Mouse (Mus musculus) intestine, embryonic 14.5 days (tissue): ENCODE data around the gene Txn2. TPM values are rescaled to one million over a fixed set of nuclear protein-coding genes. Genes with fewer than 3 reads are reported as not detected.
"Not testable (repeated sequence)": the region's sequence is repeated elsewhere in the genome, so short reads cannot be mapped to it uniquely, and the experiment has no call there.

Experiments used
- ATAC-seq: fragments of 200-750 bp; cut with Nextera tagmentation; replicated peaks from 2 replicates; pipeline ENCODE4 v1.8.0; 2017; ENCODE audit warnings: low read depth, moderate number of reproducible peaks, moderate TSS enrichment, moderate library complexity; ENCODE audit not compliant: low FRiP score, low TSS enrichment
- DNase-seq: peaks from one replicate; pipeline ENCODE4 v3.0.0-alpha.2; 2018; ENCODE audit warnings: low spot score
- H3K27ac ChIP-seq: fragments of 300-500 bp; sonication (generic); 2 replicates; pipeline ENCODE4 v1.5.1; 2014; ENCODE audit warnings: low read depth, mild to moderate bottlenecking, control low read depth
- H3K27me3 ChIP-seq: fragments of 300-500 bp; sonication (generic); replicated peaks from 2 replicates; pipeline ENCODE4 v1.6.1; 2014; ENCODE audit warnings: low read length, control low read depth; ENCODE audit not compliant: control insufficient read depth, insufficient read depth
- H3K36me3 ChIP-seq: fragments of 300-500 bp; sonication (generic); 2 replicates; pipeline ENCODE4 v1.6.1; 2014; ENCODE audit warnings: low read length, control low read depth; ENCODE audit not compliant: control insufficient read depth, insufficient read depth
- H3K4me1 ChIP-seq: fragments of 300-500 bp; sonication (generic); replicated peaks from 2 replicates; pipeline ENCODE4 v1.6.1; 2014; ENCODE audit warnings: low read length, control low read depth, mixed read lengths; ENCODE audit not compliant: control insufficient read depth, insufficient read depth
- H3K4me2 ChIP-seq: fragments of 300-500 bp; sonication (generic); 2 replicates; pipeline ENCODE4 v1.6.1; 2014; ENCODE audit warnings: low read length
- H3K4me3 ChIP-seq: fragments of 300-500 bp; sonication (generic); 2 replicates; pipeline ENCODE4 v1.5.1; 2014; ENCODE audit warnings: low read depth, low read length, control low read depth, mixed read lengths
- H3K9ac ChIP-seq: fragments of 300-500 bp; sonication (generic); 2 replicates; pipeline ENCODE4 v1.6.1; 2014; ENCODE audit warnings: mild to moderate bottlenecking, low read length
- H3K9me3 ChIP-seq: fragments of 300-500 bp; sonication (generic); 2 replicates; pipeline ENCODE4 v1.6.1; 2016; ENCODE audit warnings: low read length, control low read depth; ENCODE audit not compliant: control insufficient read depth
- WGBS: fragments of 180-500 bp; shearing (Covaris S2); extraction: QIAGEN DNeasy Blood & Tissue Kit; methylation state at CpG from one replicate; pipeline ENCODE4 v1.1.7; 2014; 5-methylcytosine and 5-hydroxymethylcytosine counted together
- polyA plus RNA-seq: library from polyadenylated mRNA; unstranded; fragments of >200 nt; fragmentation: Nextera tagmentation; extraction: Ambion mirVana; gene quantifications from 2 replicates; pipeline ENCODE4 v1.2.1, GENCODE M21; 2014

Txn2 gene
- polyA plus RNA-seq, 1 experiment from 2014 or later, result 325 TPM

GRCm38 (mm10) chr15:77875953-77876352 is 52.9 kb downstream of the Txn2 start:
- no peak overlapping the region for H3K27ac ChIP-seq
- ATAC-seq, result no peak
- DNase-seq, result no peak
- no peaks in the 10 kb centered on the region for H3K36me3 ChIP-seq
- no peak overlapping the region for H3K4me2 ChIP-seq
- WGBS, result 86% methylated on average over 6 of the region's 6 CpGs
- no peaks in the 10 kb centered on the region for H3K9me3 ChIP-seq
- H3K4me3 ChIP-seq, result no peak overlapping the region
- no peaks in the 10 kb centered on the region for H3K27me3 ChIP-seq
- H3K9ac ChIP-seq, result no peak overlapping the region
- peaks cover 7% of the 10 kb centered on the region for H3K4me1 ChIP-seq

GRCm38 (mm10) chr15:77874807-77875206 is 54.0 kb downstream of the Txn2 start:
- Histone ChIP-seq H3K9me3 (no peaks in the 10 kb centered on the region), H3K27me3 (no peaks in the 10 kb centered on the region), H3K9ac (no peak overlapping the region), H3K36me3 (no peaks in the 10 kb centered on the region), H3K4me2 (no peak overlapping the region), H3K27ac (no peak overlapping the region), H3K4me3 (no peak overlapping the region), H3K4me1 (peaks cover 7% of the 10 kb centered on the region)
- ATAC-seq (no peak), DNase-seq (no peak)
- WGBS, result 89% methylated on average over 9 of the region's 9 CpGs

DNA sequence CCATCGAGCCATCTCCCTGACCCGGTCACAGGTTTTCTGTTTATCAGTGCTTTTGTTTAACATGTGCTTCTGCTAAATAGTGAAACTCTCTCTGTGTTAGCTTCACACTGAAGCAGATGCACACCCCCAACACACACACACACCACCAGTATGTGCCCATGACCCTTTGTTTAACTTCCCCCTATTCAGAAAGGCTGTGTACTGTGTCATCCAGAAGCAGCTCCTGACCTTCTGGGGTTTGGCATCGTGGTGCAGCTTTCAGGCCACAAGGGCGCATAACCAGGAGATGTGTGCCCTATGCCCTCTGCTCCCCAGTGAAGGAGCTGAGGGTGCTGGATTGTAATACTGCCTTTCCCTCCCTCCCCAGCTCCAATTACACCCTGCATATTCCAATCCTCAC is 54.5 kb downstream of the Txn2 start:
- Histone ChIP-seq H3K27ac (no peak overlapping the region), H3K9me3 (no peaks in the 10 kb centered on the region), H3K36me3 (no peaks in the 10 kb centered on the region), H3K9ac (no peak overlapping the region), H3K4me3 (no peak overlapping the region), H3K4me2 (no peak overlapping the region), H3K4me1 (peaks cover 7% of the 10 kb centered on the region), H3K27me3 (no peaks in the 10 kb centered on the region)
- WGBS, result 30% methylated on average over 4 of the region's 4 CpGs
- ATAC-seq, result no peak
- DNase-seq, result no peak

GRCm38 (mm10) chr15:77873564-77873963 is 55.2 kb downstream of the Txn2 start:
- Histone ChIP-seq H3K4me2 (no peak overlapping the region), H3K9ac (no peak overlapping the region), H3K27me3 (no peaks in the 10 kb centered on the region), H3K27ac (no peak overlapping the region), H3K36me3 (no peaks in the 10 kb centered on the region), H3K9me3 (no peaks in the 10 kb centered on the region), H3K4me1 (peaks cover 7% of the 10 kb centered on the region), H3K4me3 (no peak overlapping the region)
- DNase-seq, result no peak
- WGBS, result 55% methylated on average over 2 of the region's 2 CpGs
- 0 out of 2 replicates have a peak, but pooled peaks have one; percentile 40 for ATAC-seq

DNA sequence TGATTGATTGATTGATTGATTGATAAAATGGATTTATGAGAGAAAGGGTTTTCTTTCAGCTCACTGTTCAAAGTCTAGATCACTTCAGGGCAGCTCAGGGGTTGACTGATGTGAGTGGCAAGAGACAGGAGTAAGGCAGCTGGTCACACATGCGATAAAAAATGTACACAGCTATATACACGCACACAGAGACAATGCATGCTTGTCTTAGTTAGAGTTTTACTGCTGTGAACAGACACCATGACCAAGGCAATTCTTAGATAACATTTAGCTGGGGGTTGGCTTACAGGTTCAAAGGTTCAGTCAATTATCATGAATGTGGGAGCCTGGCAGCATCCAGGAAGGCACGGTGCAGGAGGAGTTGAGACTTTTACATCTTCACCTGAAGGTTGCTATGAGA is 55.8 kb downstream of the Txn2 start:
- H3K36me3 ChIP-seq, result no peaks in the 10 kb centered on the region
- H3K27ac ChIP-seq, result no peak overlapping the region
- H3K9me3 ChIP-seq, result no peaks in the 10 kb centered on the region
- WGBS, result 71% methylated on average over 3 of the region's 3 CpGs
- H3K4me2 ChIP-seq, result no peak overlapping the region
- DNase-seq (no peak), ATAC-seq (peak; percentile 74)
- H3K4me3 ChIP-seq, result no peak overlapping the region
- peaks cover 7% of the 10 kb centered on the region for H3K4me1 ChIP-seq
- no peak overlapping the region for H3K9ac ChIP-seq
- no peaks in the 10 kb centered on the region for H3K27me3 ChIP-seq

DNA sequence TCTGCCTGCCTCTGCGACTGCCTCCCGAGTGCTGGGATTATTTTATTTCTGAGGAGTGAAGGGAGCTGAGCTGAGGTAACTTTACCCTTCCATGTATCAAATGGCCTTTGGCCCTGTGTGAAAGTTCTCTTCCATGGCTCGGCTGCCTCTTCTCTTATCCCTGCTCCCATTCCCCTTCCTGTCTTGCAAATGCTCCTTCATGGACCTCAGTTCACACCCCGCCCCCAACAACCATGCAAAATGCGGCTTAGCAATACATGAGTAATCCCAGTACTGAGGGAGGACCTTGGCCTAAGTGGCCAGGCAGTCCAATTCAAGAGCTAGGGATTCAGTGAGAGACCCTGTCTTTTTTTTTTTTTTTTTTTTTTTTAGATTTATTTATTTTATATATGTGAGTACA is 60.5 kb downstream of the Txn2 start:
- Histone ChIP-seq H3K36me3 (no peaks in the 10 kb centered on the region), H3K27me3 (no peaks in the 10 kb centered on the region), H3K9ac (no peak overlapping the region), H3K9me3 (no peaks in the 10 kb centered on the region), H3K27ac (no peak overlapping the region), H3K4me1 (0 out of 2 replicates have a peak, but pooled peaks cover 5% of the 10 kb centered on the region), H3K4me2 (no peak overlapping the region), H3K4me3 (no peak overlapping the region)
- WGBS, result 88% methylated on average over 5 of the region's 5 CpGs
- DNase-seq (no peak), ATAC-seq (no peak)

- not testable (repeated sequence) for H3K4me2 ChIP-seq, ATAC-seq, H3K27me3 ChIP-seq, H3K4me3 ChIP-seq, H3K36me3 ChIP-seq, DNase-seq, H3K9ac ChIP-seq, H3K9me3 ChIP-seq, H3K27ac ChIP-seq, H3K4me1 ChIP-seq
- WGBS, result 95% methylated on average over 7 of the region's 10 CpGs
These were observed 61.4 kb downstream of the Txn2 start for GRCm38 (mm10) chr15:77867231-77867968.

DNA sequence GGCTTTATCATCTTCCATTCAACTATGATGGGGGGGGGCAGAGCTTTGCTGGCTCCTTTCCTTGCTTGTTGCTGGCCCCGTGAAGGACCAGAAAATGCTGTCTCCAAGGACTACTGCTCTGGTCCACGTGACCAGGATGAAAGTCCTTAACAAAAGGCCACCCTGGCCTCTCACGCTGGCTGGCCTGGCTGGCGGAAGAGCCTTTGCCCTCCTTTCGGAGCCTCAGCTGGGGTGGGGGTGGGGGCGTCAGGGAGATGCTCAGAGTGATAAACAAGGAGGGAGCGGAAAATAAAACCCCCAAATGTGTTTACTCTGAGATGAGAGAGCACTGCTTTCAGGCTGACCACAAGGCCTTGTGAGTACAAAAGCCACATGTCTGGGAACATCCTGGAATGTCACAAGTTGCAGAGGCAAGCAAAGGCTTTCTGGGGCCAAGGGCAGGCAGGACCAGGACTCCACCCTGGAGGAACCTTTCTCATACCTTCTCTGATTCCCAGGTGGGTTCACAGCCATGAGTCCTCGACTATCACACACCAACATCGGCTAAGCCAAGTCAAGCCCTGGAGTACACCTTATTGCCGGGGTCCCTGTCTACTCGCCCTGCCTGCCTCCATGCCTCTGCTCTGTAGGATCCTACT is 62.1 kb downstream of the Txn2 start:
- Histone ChIP-seq H3K9me3 (no peaks in the 10 kb centered on the region), H3K9ac (no peak overlapping the region), H3K27me3 (no peaks in the 10 kb centered on the region), H3K4me2 (no peak overlapping the region), H3K4me3 (no peak overlapping the region), H3K4me1 (0 out of 2 replicates have a peak, but pooled peaks cover 5% of the 10 kb centered on the region), H3K27ac (no peak overlapping the region), H3K36me3 (no peaks in the 10 kb centered on the region)
- ATAC-seq (no peak; the same call in 1 of the 2 replicates), DNase-seq (no peak)
- WGBS, result 45% methylated on average over 11 of the region's 11 CpGs
